Mouse (Mus musculus): ENCODE measurements around the gene Ifna1. TPM values are rescaled to one million over a fixed set of nuclear protein-coding genes. Genes with fewer than 3 reads are reported as not detected.
"Not testable (repeated sequence)": the region's sequence is repeated elsewhere in the genome, so short reads cannot be mapped to it uniquely, and the experiment has no call there.

The Ifna1 gene
- polyA plus RNA-seq, 1 experiment from 2014 or later, result not detected

GRCm38 (mm10) chr4:88835225-88835624 is 14.7 kb upstream of the Ifna1 start, which contains the start of gene Ifna5:
TSS of gene Ifna5 (plus strand) at chr4:88835525.
- not testable (repeated sequence) for H3K36me3 ChIP-seq (ENCODE audit: control insufficient read depth, insufficient read depth, low read length); H3K4me2 ChIP-seq (ENCODE audit: low read length); H3K4me1 ChIP-seq (ENCODE audit: control insufficient read depth, insufficient read depth, low read length); H3K9me3 ChIP-seq (ENCODE audit: control insufficient read depth, low read length); H3K27me3 ChIP-seq (ENCODE audit: control insufficient read depth, insufficient read depth, low read length); H3K9ac ChIP-seq (replicated peaks; ENCODE audit: low read length); ATAC-seq (ENCODE audit: low FRiP score, low TSS enrichment); DNase-seq; H3K27ac ChIP-seq (replicated peaks; ENCODE audit: low read depth, low read length); H3K4me3 ChIP-seq (replicated peaks; ENCODE audit: low read depth, low read length)
- 79% methylated on average over 1 of the region's 1 CpGs for WGBS

GRCm38 (mm10) chr4:88838828-88839227 is 11.1 kb upstream of the Ifna1 start:
- no peak overlapping the region for H3K4me2 ChIP-seq (ENCODE audit: low read length)
- WGBS, result 55% methylated on average over 3 of the region's 3 CpGs
- H3K4me3 ChIP-seq (replicated peaks; ENCODE audit: low read depth, low read length), result no peak overlapping the region
- ATAC-seq (ENCODE audit: low FRiP score, low TSS enrichment) (no peak), DNase-seq (peak; percentile 62)
- no peak overlapping the region for H3K9ac ChIP-seq (replicated peaks; ENCODE audit: low read length)
- no peaks in the 10 kb centered on the region for H3K9me3 ChIP-seq (ENCODE audit: control insufficient read depth, low read length)
- H3K27me3 ChIP-seq (ENCODE audit: control insufficient read depth, insufficient read depth, low read length), result no peaks in the 10 kb centered on the region
- H3K27ac ChIP-seq (replicated peaks; ENCODE audit: low read depth, low read length), result no peak overlapping the region
- H3K36me3 ChIP-seq (ENCODE audit: control insufficient read depth, insufficient read depth, low read length), result no peaks in the 10 kb centered on the region
- no peaks in the 10 kb centered on the region for H3K4me1 ChIP-seq (ENCODE audit: control insufficient read depth, insufficient read depth, low read length)

- DNase-seq (no peak), ATAC-seq (ENCODE audit: low FRiP score, low TSS enrichment) (no peak)
- no peak overlapping the region for H3K4me2 ChIP-seq (ENCODE audit: low read length)
- H3K9ac ChIP-seq (replicated peaks; ENCODE audit: low read length), result no peak overlapping the region
- no peak overlapping the region for H3K27ac ChIP-seq (replicated peaks; ENCODE audit: low read depth, low read length)
- no peaks in the 10 kb centered on the region for H3K9me3 ChIP-seq (ENCODE audit: control insufficient read depth, low read length)
- no peaks in the 10 kb centered on the region for H3K4me1 ChIP-seq (ENCODE audit: control insufficient read depth, insufficient read depth, low read length)
- H3K4me3 ChIP-seq (replicated peaks; ENCODE audit: low read depth, low read length), result no peak overlapping the region
- no peaks in the 10 kb centered on the region for H3K27me3 ChIP-seq (ENCODE audit: control insufficient read depth, insufficient read depth, low read length)
- WGBS, result 86% methylated on average over 3 of the region's 3 CpGs
- H3K36me3 ChIP-seq (ENCODE audit: control insufficient read depth, insufficient read depth, low read length), result no peaks in the 10 kb centered on the region
Measured at GRCm38 (mm10) chr4:88840058-88840457, 9.8 kb upstream of the Ifna1 start.

GRCm38 (mm10) chr4:88841438-88841911 is 8.4 kb upstream of the Ifna1 start, which contains the start of gene Ifna4:
TSS of gene Ifna4 (plus strand) at chr4:88841861.
- H3K4me1 ChIP-seq (ENCODE audit: control insufficient read depth, insufficient read depth, low read length), result no peaks in the 10 kb centered on the region
- H3K4me2 ChIP-seq (ENCODE audit: low read length), result no peak within 1 kb of the TSS
- H3K9me3 ChIP-seq (ENCODE audit: control insufficient read depth, low read length), result no peaks in the 10 kb centered on the region
- 34% methylated on average over 2 of the region's 2 CpGs for WGBS
- H3K9ac ChIP-seq (replicated peaks; ENCODE audit: low read length), result no peak within 1 kb of the TSS
- H3K27me3 ChIP-seq (ENCODE audit: control insufficient read depth, insufficient read depth, low read length), result no peaks in the 10 kb centered on the region
- DNase-seq, result no peak
- H3K36me3 ChIP-seq (ENCODE audit: control insufficient read depth, insufficient read depth, low read length), result no peaks in the 10 kb centered on the region
- no peak within 1 kb of the TSS for H3K4me3 ChIP-seq (replicated peaks; ENCODE audit: low read depth, low read length)
- H3K27ac ChIP-seq (replicated peaks; ENCODE audit: low read depth, low read length), result no peak within 1 kb of the TSS
- no peak for ATAC-seq (ENCODE audit: low FRiP score, low TSS enrichment)

- Histone ChIP-seq H3K36me3 (ENCODE audit: control insufficient read depth, insufficient read depth, low read length) (no peaks in the 10 kb centered on the region), H3K9ac (replicated peaks; ENCODE audit: low read length) (no peak overlapping the region), H3K27me3 (ENCODE audit: control insufficient read depth, insufficient read depth, low read length) (no peaks in the 10 kb centered on the region), H3K4me1 (ENCODE audit: control insufficient read depth, insufficient read depth, low read length) (no peaks in the 10 kb centered on the region), H3K27ac (replicated peaks; ENCODE audit: low read depth, low read length) (no peak overlapping the region), H3K4me3 (replicated peaks; ENCODE audit: low read depth, low read length) (no peak overlapping the region), H3K4me2 (ENCODE audit: low read length) (no peak overlapping the region), H3K9me3 (ENCODE audit: control insufficient read depth, low read length) (no peaks in the 10 kb centered on the region)
- DNase-seq (no peak), ATAC-seq (ENCODE audit: low FRiP score, low TSS enrichment) (no peak)
- 70% methylated on average over 2 of the region's 2 CpGs for WGBS
Measured at GRCm38 (mm10) chr4:88845334-88845733, 4.6 kb upstream of the Ifna1 start.

GRCm38 (mm10) chr4:88851026-88851763 is 1.3 kb downstream of the Ifna1 start:
- H3K27ac ChIP-seq (replicated peaks; ENCODE audit: low read depth, low read length), result no peak overlapping the region
- H3K9me3 ChIP-seq (ENCODE audit: control insufficient read depth, low read length), result no peaks in the 10 kb centered on the region
- no peak overlapping the region for H3K4me2 ChIP-seq (ENCODE audit: low read length)
- H3K4me1 ChIP-seq (ENCODE audit: control insufficient read depth, insufficient read depth, low read length), result no peaks in the 10 kb centered on the region
- H3K36me3 ChIP-seq (ENCODE audit: control insufficient read depth, insufficient read depth, low read length), result no peaks in the 10 kb centered on the region
- no peak overlapping the region for H3K9ac ChIP-seq (replicated peaks; ENCODE audit: low read length)
- ATAC-seq (ENCODE audit: low FRiP score, low TSS enrichment), result no peak
- no peak for DNase-seq
- 14% methylated on average over 4 of the region's 4 CpGs for WGBS
- H3K4me3 ChIP-seq (replicated peaks; ENCODE audit: low read depth, low read length), result no peak overlapping the region
- no peaks in the 10 kb centered on the region for H3K27me3 ChIP-seq (ENCODE audit: control insufficient read depth, insufficient read depth, low read length)

- no peak overlapping the region for H3K27ac ChIP-seq (replicated peaks; ENCODE audit: low read depth, low read length)
- no peak overlapping the region for H3K4me2 ChIP-seq (ENCODE audit: low read length)
- no peak for DNase-seq
- no peaks in the 10 kb centered on the region for H3K4me1 ChIP-seq (ENCODE audit: control insufficient read depth, insufficient read depth, low read length)
- no peaks in the 10 kb centered on the region for H3K27me3 ChIP-seq (ENCODE audit: control insufficient read depth, insufficient read depth, low read length)
- ATAC-seq (ENCODE audit: low FRiP score, low TSS enrichment), result no peak
- no peak overlapping the region for H3K9ac ChIP-seq (replicated peaks; ENCODE audit: low read length)
- no peaks in the 10 kb centered on the region for H3K9me3 ChIP-seq (ENCODE audit: control insufficient read depth, low read length)
- no peak overlapping the region for H3K4me3 ChIP-seq (replicated peaks; ENCODE audit: low read depth, low read length)
- no peaks in the 10 kb centered on the region for H3K36me3 ChIP-seq (ENCODE audit: control insufficient read depth, insufficient read depth, low read length)
Measured at GRCm38 (mm10) chr4:88859214-88859613, 9.3 kb downstream of the Ifna1 start.

GRCm38 (mm10) chr4:88863309-88863708 is 13.4 kb downstream of the Ifna1 start:
- Histone ChIP-seq H3K27ac (replicated peaks; ENCODE audit: low read depth, low read length) (no peak overlapping the region), H3K27me3 (ENCODE audit: control insufficient read depth, insufficient read depth, low read length) (0 out of 2 replicates have a peak, but pooled peaks cover 3% of the 10 kb centered on the region), H3K9me3 (ENCODE audit: control insufficient read depth, low read length) (no peaks in the 10 kb centered on the region), H3K4me2 (ENCODE audit: low read length) (no peak overlapping the region), H3K36me3 (ENCODE audit: control insufficient read depth, insufficient read depth, low read length) (no peaks in the 10 kb centered on the region), H3K4me3 (replicated peaks; ENCODE audit: low read depth, low read length) (no peak overlapping the region), H3K9ac (replicated peaks; ENCODE audit: low read length) (no peak overlapping the region), H3K4me1 (ENCODE audit: control insufficient read depth, insufficient read depth, low read length) (0 out of 2 replicates have a peak, but pooled peaks cover 3% of the 10 kb centered on the region)
- WGBS, result 4% methylated on average over 7 of the region's 7 CpGs
- ATAC-seq (ENCODE audit: low FRiP score, low TSS enrichment) (no peak), DNase-seq (no peak)

- no peak for DNase-seq
- no peak for ATAC-seq (ENCODE audit: low FRiP score, low TSS enrichment)
- 73% methylated on average over 9 of the region's 9 CpGs for WGBS
- Histone ChIP-seq H3K9ac (replicated peaks; ENCODE audit: low read length) (no peak overlapping the region), H3K9me3 (ENCODE audit: control insufficient read depth, low read length) (no peaks in the 10 kb centered on the region), H3K27ac (replicated peaks; ENCODE audit: low read depth, low read length) (no peak overlapping the region), H3K27me3 (ENCODE audit: control insufficient read depth, insufficient read depth, low read length) (0 out of 2 replicates have a peak, but pooled peaks cover 3% of the 10 kb centered on the region), H3K4me2 (ENCODE audit: low read length) (no peak overlapping the region), H3K36me3 (ENCODE audit: control insufficient read depth, insufficient read depth, low read length) (no peaks in the 10 kb centered on the region), H3K4me3 (replicated peaks; ENCODE audit: low read depth, low read length) (no peak overlapping the region), H3K4me1 (ENCODE audit: control insufficient read depth, insufficient read depth, low read length) (0 out of 2 replicates have a peak, but pooled peaks cover 6% of the 10 kb centered on the region)
Measured at GRCm38 (mm10) chr4:88864599-88864998, 14.7 kb downstream of the Ifna1 start.

All from midbrain, embryonic 14.5 days (tissue).